Mouse (Mus musculus): ENCODE measurements around the gene Tns3. TPM values are rescaled to one million over a fixed set of nuclear protein-coding genes. Genes with fewer than 3 reads are reported as not detected.

The Tns3 gene
- polyA plus RNA-seq, 1 experiment from 2014 or later = 58.1 TPM

- H3K9ac ChIP-seq (ENCODE audit: low read length) = no peak overlapping the region
- no peaks in the 10 kb centered on the region for H3K9me3 ChIP-seq (ENCODE audit: control insufficient read depth, low read length)
- peak overlapping the region; percentile 13; the same call in 1 of the 2 replicates for H3K27ac ChIP-seq (ENCODE audit: low read length)
- H3K4me1 ChIP-seq (replicated peaks; ENCODE audit: control insufficient read depth, insufficient read depth, low read length) = peaks cover 66% of the 10 kb centered on the region
- H3K36me3 ChIP-seq (ENCODE audit: control insufficient read depth, insufficient read depth, low read length) = peaks cover 10% of the 10 kb centered on the region
- no peak overlapping the region for H3K4me3 ChIP-seq (ENCODE audit: low read length)
- H3K4me2 ChIP-seq (ENCODE audit: low read depth, low read length) = no peak overlapping the region
- no peak for ATAC-seq (ENCODE audit: low read depth)
- H3K27me3 ChIP-seq (ENCODE audit: control insufficient read depth, insufficient read depth, low read depth, low read length) = no peaks in the 10 kb centered on the region
- 71% methylated on average over 3 of the region's 3 CpGs for WGBS
Observed at GRCm38 (mm10) chr11:8462827-8463405, 201.4 kb downstream of the Tns3 start.

DNA sequence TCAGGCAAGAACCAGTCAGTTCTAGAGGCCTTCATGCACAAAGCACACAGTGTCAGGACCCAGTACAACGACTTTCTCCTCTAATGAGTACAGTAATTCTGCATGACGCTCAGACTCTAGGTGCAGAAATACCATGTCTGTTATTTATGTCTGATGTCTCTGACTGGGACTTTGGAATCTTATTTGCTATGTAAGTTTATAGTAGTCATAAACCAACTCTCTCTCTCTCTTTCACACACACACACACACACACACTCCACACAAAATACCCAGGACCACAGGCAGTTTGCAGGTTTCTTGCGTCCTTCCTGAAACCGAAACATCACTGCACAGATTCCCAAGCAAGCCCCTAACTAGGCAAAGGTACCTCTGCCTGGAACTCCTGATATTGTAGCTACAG, 203.5 kb downstream of the Tns3 start:
- 80% methylated on average over 4 of the region's 4 CpGs for whole genome bisulfite sequencing
- Histone ChIP-seq H3K27me3 (ENCODE audit: control insufficient read depth, insufficient read depth, low read depth, low read length) (no peaks in the 10 kb centered on the region), H3K36me3 (ENCODE audit: control insufficient read depth, insufficient read depth, low read length) (peaks cover 15% of the 10 kb centered on the region), H3K4me1 (replicated peaks; ENCODE audit: control insufficient read depth, insufficient read depth, low read length) (peaks cover 68% of the 10 kb centered on the region), H3K9me3 (ENCODE audit: control insufficient read depth, low read length) (no peaks in the 10 kb centered on the region), H3K4me3 (ENCODE audit: low read length) (no peak overlapping the region), H3K9ac (ENCODE audit: low read length) (peak overlapping the region; percentile 4; the same call in 1 of the 2 replicates), H3K27ac (ENCODE audit: low read length) (no peak overlapping the region), H3K4me2 (ENCODE audit: low read depth, low read length) (no peak overlapping the region)
- ATAC-seq (ENCODE audit: low read depth) = no peak

- no peaks in the 10 kb centered on the region for H3K9me3 ChIP-seq (ENCODE audit: control insufficient read depth, low read length)
- 9% methylated on average over 5 of the region's 5 CpGs for WGBS
- H3K27ac ChIP-seq (ENCODE audit: low read length) = peak overlapping the region; percentile 82
- H3K27me3 ChIP-seq (ENCODE audit: control insufficient read depth, insufficient read depth, low read depth, low read length) = no peaks in the 10 kb centered on the region
- peaks cover 56% of the 10 kb centered on the region for H3K4me1 ChIP-seq (replicated peaks; ENCODE audit: control insufficient read depth, insufficient read depth, low read length)
- peak overlapping the region; percentile 39 for H3K9ac ChIP-seq (ENCODE audit: low read length)
- ATAC-seq (ENCODE audit: low read depth) = peak; percentile 67
- H3K36me3 ChIP-seq (ENCODE audit: control insufficient read depth, insufficient read depth, low read length) = peaks cover 19% of the 10 kb centered on the region
- no peak overlapping the region for H3K4me3 ChIP-seq (ENCODE audit: low read length)
- H3K4me2 ChIP-seq (ENCODE audit: low read depth, low read length) = peak overlapping the region; percentile 27; the same call in 1 of the 2 replicates
Observed at GRCm38 (mm10) chr11:8457951-8458350, 206.4 kb downstream of the Tns3 start.

DNA sequence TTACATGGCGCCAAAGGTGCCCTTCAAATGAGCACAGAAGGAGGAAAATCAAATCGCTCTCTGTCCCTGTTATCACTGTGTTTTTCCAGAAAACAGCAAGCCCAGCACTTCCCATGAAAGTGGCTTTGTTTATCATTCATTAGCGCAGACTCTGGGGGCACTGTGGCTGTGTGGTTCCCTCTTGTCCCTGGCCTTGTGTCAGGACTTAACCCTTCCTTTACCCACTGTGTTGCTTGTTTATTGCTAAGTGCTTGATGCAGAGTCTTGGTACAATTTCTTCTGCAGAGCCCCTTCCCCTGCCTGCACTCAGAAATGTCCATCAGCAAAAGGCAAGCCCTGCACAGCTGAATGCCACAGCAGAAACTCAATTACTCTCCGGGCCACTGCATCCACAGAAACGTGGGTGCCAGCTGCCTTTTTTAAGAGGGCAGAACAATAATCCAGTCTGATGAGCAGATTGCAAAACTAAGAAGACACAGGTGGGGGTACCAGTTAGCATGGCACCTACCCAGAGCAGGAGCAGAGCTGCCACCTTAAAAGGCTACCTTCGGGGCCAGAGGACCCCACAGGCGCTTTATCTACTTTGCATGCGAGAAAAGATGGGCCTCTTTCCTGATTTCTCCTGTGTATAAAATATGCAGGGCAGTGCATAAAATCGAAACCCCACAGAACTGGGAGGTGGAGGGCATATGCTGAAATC, 207.6 kb downstream of the Tns3 start:
- H3K4me1 ChIP-seq (replicated peaks; ENCODE audit: control insufficient read depth, insufficient read depth, low read length) = peaks cover 53% of the 10 kb centered on the region
- no peak overlapping the region for H3K4me2 ChIP-seq (ENCODE audit: low read depth, low read length)
- H3K36me3 ChIP-seq (ENCODE audit: control insufficient read depth, insufficient read depth, low read length) = peaks cover 20% of the 10 kb centered on the region
- H3K9me3 ChIP-seq (ENCODE audit: control insufficient read depth, low read length) = no peaks in the 10 kb centered on the region
- H3K4me3 ChIP-seq (ENCODE audit: low read length) = no peak overlapping the region
- ATAC-seq (ENCODE audit: low read depth) = no peak
- H3K27ac ChIP-seq (ENCODE audit: low read length) = peak overlapping the region; percentile 82
- no peaks in the 10 kb centered on the region for H3K27me3 ChIP-seq (ENCODE audit: control insufficient read depth, insufficient read depth, low read depth, low read length)
- H3K9ac ChIP-seq (ENCODE audit: low read length) = 0 out of 2 replicates have a peak overlapping the region, but pooled peaks have one; percentile 28
- 50% methylated on average over 9 of the region's 9 CpGs for WGBS

DNA sequence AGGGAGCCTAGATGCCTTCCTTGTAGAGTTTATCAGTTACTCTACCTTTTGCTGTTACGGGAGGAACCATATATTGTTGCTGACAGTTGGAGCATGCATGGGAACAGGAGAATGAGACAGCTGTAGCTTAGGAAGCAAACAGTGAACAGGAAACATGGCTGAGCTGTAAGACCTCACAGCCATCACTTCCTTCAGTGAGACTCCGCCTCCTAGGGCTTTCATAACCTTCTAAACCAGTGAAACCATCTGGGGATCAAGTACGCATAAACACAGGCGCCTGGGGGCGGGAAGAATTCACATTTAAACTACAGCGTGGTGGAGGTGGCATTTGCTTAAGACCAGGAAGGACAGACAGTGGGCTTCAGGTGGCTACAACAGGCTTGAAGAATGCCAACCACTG, 208.7 kb downstream of the Tns3 start:
- H3K36me3 ChIP-seq (ENCODE audit: control insufficient read depth, insufficient read depth, low read length) = peaks cover 29% of the 10 kb centered on the region
- ATAC-seq (ENCODE audit: low read depth) = peak; percentile 27; the same call in 1 of the 2 replicates
- H3K27ac ChIP-seq (ENCODE audit: low read length) = no peak overlapping the region

DNA sequence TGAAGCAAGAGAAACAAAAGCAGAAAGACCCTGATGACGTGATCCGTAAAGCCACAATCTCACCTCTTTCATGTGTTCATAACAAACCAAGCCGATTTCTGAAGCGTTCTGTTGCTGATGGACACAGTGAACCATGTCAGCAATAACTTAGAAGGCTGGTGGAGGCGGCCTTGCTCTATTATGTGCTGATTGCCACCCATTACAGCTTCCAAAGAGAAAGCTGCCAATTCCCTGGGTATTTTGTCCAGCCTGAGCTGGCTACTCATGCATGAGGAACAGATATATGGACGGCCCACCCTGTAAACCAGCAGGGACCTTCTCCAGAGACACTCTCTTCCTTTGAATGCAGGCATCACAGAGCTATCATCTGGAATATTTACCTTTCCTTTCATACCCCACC, 211.1 kb downstream of the Tns3 start:
- H3K4me2 ChIP-seq (ENCODE audit: low read depth, low read length) = no peak overlapping the region
- peaks cover 25% of the 10 kb centered on the region for H3K4me1 ChIP-seq (replicated peaks; ENCODE audit: control insufficient read depth, insufficient read depth, low read length)
- peaks cover 46% of the 10 kb centered on the region for H3K36me3 ChIP-seq (ENCODE audit: control insufficient read depth, insufficient read depth, low read length)
- H3K9me3 ChIP-seq (ENCODE audit: control insufficient read depth, low read length) = no peaks in the 10 kb centered on the region
- H3K4me3 ChIP-seq (ENCODE audit: low read length) = no peak overlapping the region
- no peak overlapping the region for H3K27ac ChIP-seq (ENCODE audit: low read length)
- WGBS = 89% methylated on average over 6 of the region's 6 CpGs
- ATAC-seq (ENCODE audit: low read depth) = no peak
- no peaks in the 10 kb centered on the region for H3K27me3 ChIP-seq (ENCODE audit: control insufficient read depth, insufficient read depth, low read depth, low read length)
- no peak overlapping the region for H3K9ac ChIP-seq (ENCODE audit: low read length)

More for the DNA sequence above, 208.7 kb downstream of the Tns3 start:
- no peak overlapping the region for H3K4me2 ChIP-seq (ENCODE audit: low read depth, low read length)
- no peaks in the 10 kb centered on the region for H3K9me3 ChIP-seq (ENCODE audit: control insufficient read depth, low read length)
- no peak overlapping the region for H3K4me3 ChIP-seq (ENCODE audit: low read length)
- H3K27me3 ChIP-seq (ENCODE audit: control insufficient read depth, insufficient read depth, low read depth, low read length) = no peaks in the 10 kb centered on the region
- peaks cover 48% of the 10 kb centered on the region for H3K4me1 ChIP-seq (replicated peaks; ENCODE audit: control insufficient read depth, insufficient read depth, low read length)
- H3K9ac ChIP-seq (ENCODE audit: low read length) = no peak overlapping the region
- 67% methylated on average over 6 of the region's 6 CpGs for WGBS

- WGBS = 82% methylated on average over 6 of the region's 6 CpGs
- H3K4me1 ChIP-seq (replicated peaks; ENCODE audit: control insufficient read depth, insufficient read depth, low read length) = peaks cover 12% of the 10 kb centered on the region
- H3K4me3 ChIP-seq (ENCODE audit: low read length) = no peak overlapping the region
- H3K27me3 ChIP-seq (ENCODE audit: control insufficient read depth, insufficient read depth, low read depth, low read length) = no peaks in the 10 kb centered on the region
- no peak overlapping the region for H3K27ac ChIP-seq (ENCODE audit: low read length)
- H3K36me3 ChIP-seq (ENCODE audit: control insufficient read depth, insufficient read depth, low read length) = peaks cover 53% of the 10 kb centered on the region
- no peak for ATAC-seq (ENCODE audit: low read depth)
- no peak overlapping the region for H3K9ac ChIP-seq (ENCODE audit: low read length)
- H3K4me2 ChIP-seq (ENCODE audit: low read depth, low read length) = no peak overlapping the region
- H3K9me3 ChIP-seq (ENCODE audit: control insufficient read depth, low read length) = no peaks in the 10 kb centered on the region
Observed at GRCm38 (mm10) chr11:8451597-8452201, 212.6 kb downstream of the Tns3 start.

- peaks cover 53% of the 10 kb centered on the region for H3K36me3 ChIP-seq (ENCODE audit: control insufficient read depth, insufficient read depth, low read length)
- peaks cover 12% of the 10 kb centered on the region for H3K4me1 ChIP-seq (replicated peaks; ENCODE audit: control insufficient read depth, insufficient read depth, low read length)
- no peak for ATAC-seq (ENCODE audit: low read depth)
- H3K4me3 ChIP-seq (ENCODE audit: low read length) = no peak overlapping the region
- WGBS = 73% methylated on average over 4 of the region's 4 CpGs
- H3K9ac ChIP-seq (ENCODE audit: low read length) = no peak overlapping the region
- H3K27ac ChIP-seq (ENCODE audit: low read length) = no peak overlapping the region
- no peak overlapping the region for H3K4me2 ChIP-seq (ENCODE audit: low read depth, low read length)
- H3K27me3 ChIP-seq (ENCODE audit: control insufficient read depth, insufficient read depth, low read depth, low read length) = no peaks in the 10 kb centered on the region
- no peaks in the 10 kb centered on the region for H3K9me3 ChIP-seq (ENCODE audit: control insufficient read depth, low read length)
Observed at GRCm38 (mm10) chr11:8450540-8450939, 213.8 kb downstream of the Tns3 start.

- H3K36me3 ChIP-seq (ENCODE audit: control insufficient read depth, insufficient read depth, low read length) = peaks cover 63% of the 10 kb centered on the region
- no peak overlapping the region for H3K9ac ChIP-seq (ENCODE audit: low read length)
- peak; percentile 67 for ATAC-seq (ENCODE audit: low read depth)
Observed at GRCm38 (mm10) chr11:8445915-8446356, 218.4 kb downstream of the Tns3 start.

More at GRCm38 (mm10) chr11:8445915-8446356, 218.4 kb downstream of the Tns3 start:
- WGBS = 15% methylated on average over 8 of the region's 8 CpGs
- no peaks in the 10 kb centered on the region for H3K9me3 ChIP-seq (ENCODE audit: control insufficient read depth, low read length)
- no peaks in the 10 kb centered on the region for H3K27me3 ChIP-seq (ENCODE audit: control insufficient read depth, insufficient read depth, low read depth, low read length)
- H3K4me1 ChIP-seq (replicated peaks; ENCODE audit: control insufficient read depth, insufficient read depth, low read length) = peaks cover 22% of the 10 kb centered on the region
- no peak overlapping the region; the same call in 1 of the 2 replicates for H3K4me2 ChIP-seq (ENCODE audit: low read depth, low read length)
- H3K27ac ChIP-seq (ENCODE audit: low read length) = peak overlapping the region; percentile 76
- no peak overlapping the region for H3K4me3 ChIP-seq (ENCODE audit: low read length)
